Mouse (Mus musculus) cerebellum, adult 2 months (tissue): ENCODE results near the gene Ceacam3. TPM values are rescaled to one million over a fixed set of nuclear protein-coding genes. Genes with fewer than 3 reads are reported as not detected.

Experiments
- DNase-seq, 2 experiments: peaks; one replicate each; pipeline ENCODE4 v3.0.0; 2021
- H3K27ac ChIP-seq: fragments of 200-500 bp; 2 replicates; pipeline ENCODE4 v1.5.1; 2012; ENCODE audit warnings: low read length, control low read depth, inconsistent platforms; ENCODE audit not compliant: insufficient read depth
- H3K27me3 ChIP-seq: fragments of 200-500 bp; 2 replicates; pipeline ENCODE4 v1.6.1; 2012; ENCODE audit warnings: inconsistent platforms, mild to moderate bottlenecking, low read length, moderate library complexity; ENCODE audit not compliant: control insufficient read depth, insufficient read depth
- H3K4me1 ChIP-seq: fragments of 200-500 bp; 2 replicates; pipeline ENCODE4 v1.6.1; 2011; ENCODE audit warnings: low read length; ENCODE audit not compliant: control insufficient read depth, insufficient read depth
- H3K4me3 ChIP-seq: fragments of 200-500 bp; replicated peaks from 2 replicates; pipeline ENCODE3; 2011; ENCODE audit warnings: mild to moderate bottlenecking, low read depth, low read length, control low read depth; ENCODE audit not compliant: insufficient read depth
- CTCF ChIP-seq: fragments of 200-500 bp; IDR thresholded peaks from 2 replicates; pipeline ENCODE4 v1.5.1; 2011; ENCODE audit warnings: low read depth, mild to moderate bottlenecking, control low read depth, low read length, moderate library complexity, borderline replicate concordance; ENCODE audit not compliant: insufficient read depth
- POLR2A ChIP-seq: fragments of 200-500 bp; IDR thresholded peaks from 2 replicates; pipeline ENCODE4 v1.6.1; 2011; ENCODE audit warnings: low read length, control low read depth, borderline replicate concordance; ENCODE audit not compliant: insufficient read depth
- WGBS: fragments of 180-500 bp; shearing (Covaris S2); methylation state at CpG from one replicate; pipeline ENCODE4 v1.1.7; 2018; 5-methylcytosine and 5-hydroxymethylcytosine counted together
- polyA plus RNA-seq: library from polyadenylated mRNA; depleted of rRNA; stranded (reverse); fragments of >200 nt; gene quantifications from 2 replicates; pipeline ENCODE4 v1.2.3, GENCODE M21; 2012; rRNA removed

The Ceacam3 gene
- polyA plus RNA-seq, 1 experiment = 0.41 TPM

DNA sequence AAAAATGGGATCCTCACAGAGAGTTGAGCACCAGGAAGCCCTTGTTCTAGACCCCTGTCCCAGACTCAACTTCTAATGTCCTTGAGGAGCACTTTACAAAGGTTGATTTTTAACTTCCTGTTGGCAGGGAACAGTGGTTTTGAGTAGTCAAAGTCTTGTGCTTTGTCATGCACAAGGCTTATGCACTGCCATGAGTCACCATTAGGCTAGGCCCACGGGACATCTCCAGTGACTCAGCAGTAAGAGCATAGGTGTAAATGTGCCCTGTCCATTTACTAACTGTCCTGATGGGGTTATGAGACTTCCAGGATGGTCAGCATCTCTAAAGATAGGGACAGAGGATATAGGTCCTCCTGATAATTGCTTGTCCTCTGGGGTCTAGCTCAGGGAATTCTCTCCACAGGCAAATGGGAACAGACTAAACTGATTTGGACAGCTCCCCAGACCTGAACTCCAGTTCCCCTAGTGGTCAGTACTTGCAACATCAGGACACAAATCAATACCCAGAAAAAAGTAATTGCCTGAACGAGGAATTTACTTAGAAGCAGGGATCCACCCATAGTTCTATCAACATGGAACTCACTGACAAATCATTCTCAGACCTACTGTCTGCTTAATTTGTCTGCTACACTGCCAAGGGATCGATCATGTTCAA lies 55.6 kb downstream of the Ceacam3 start:
- Histone ChIP-seq H3K27ac (no peak overlapping the region), H3K4me1 (no peaks in the 10 kb centered on the region), H3K4me3 (no peak overlapping the region), H3K27me3 (no peaks in the 10 kb centered on the region; the same call in 1 of the 2 replicates)
- WGBS = 57% methylated on average over 3 of the region's 3 CpGs
- TF ChIP-seq POLR2A = no peak
- TF ChIP-seq CTCF = no peak
- no peak for DNase-seq

Other genes with a start within 250 kb of the Ceacam3 start
- gene Ptgir, start 243.8 kb upstream of the Ceacam3 start, polyA plus RNA-seq = 0.11 TPM in 2 replicates
- gene Calm3, start 226.2 kb upstream of the Ceacam3 start, polyA plus RNA-seq = 1,355 and 1,504 TPM in 2 replicates
- gene Pnmal2, start 205.6 kb upstream of the Ceacam3 start, polyA plus RNA-seq = 135 and 136 TPM in 2 replicates
- gene Pnmal1, start 190.6 kb upstream of the Ceacam3 start, polyA plus RNA-seq = 27.4 and 29.9 TPM in 2 replicates
- gene Gm42372, start 167.2 kb upstream of the Ceacam3 start, polyA plus RNA-seq = 33.2 and 34.4 TPM in 2 replicates
- 0.87 and 1.2 TPM in 2 replicates for gene Ccdc8, start 157.6 kb upstream of the Ceacam3 start, polyA plus RNA-seq
- gene Ppp5c, start 122.4 kb upstream of the Ceacam3 start, polyA plus RNA-seq = 306 and 336 TPM in 2 replicates
- gene Hif3a, start 87.9 kb upstream of the Ceacam3 start, polyA plus RNA-seq = 2.1 and 4.2 TPM in 2 replicates
- gene Psg16, start 76.2 kb upstream of the Ceacam3 start, polyA plus RNA-seq = 20.8 and 22.0 TPM in 2 replicates
- gene Psg29, start 53.2 kb downstream of the Ceacam3 start, polyA plus RNA-seq = 0.24 and 0.25 TPM in 2 replicates